Mouse (Mus musculus) bone marrow macrophage, adult 2 months (primary cell): Measurements from ENCODE around the gene Dpf3.

Source experiments
- CTCF ChIP-seq: IDR thresholded peaks from 2 replicates; pipeline ENCODE4 v1.5.1; 2012; ENCODE audit warnings: low read depth, mild to moderate bottlenecking, low read length, moderate library complexity
- POLR2A ChIP-seq: IDR thresholded peaks from 2 replicates; pipeline ENCODE4 v1.6.1; 2012; ENCODE audit warnings: mild to moderate bottlenecking, low read depth, low read length, borderline replicate concordance

GRCm38 (mm10) chr12:83512783-83513182, 25.3 kb upstream of the Dpf3 start:
- TF ChIP-seq POLR2A (no peak), CTCF (no peak)
